Mouse (Mus musculus): ENCODE data around the gene Foxl2. TPM values are rescaled to one million over a fixed set of nuclear protein-coding genes. Genes with fewer than 3 reads are reported as not detected.

The Foxl2 gene
- total RNA-seq, 2 experiments from 2014 or later, result 0.89 to 1.1 TPM

Other genes with a start within 250 kb of the Foxl2 start
- gene Prr23a1, start 112.8 kb upstream of the Foxl2 start, total RNA-seq (2021), result not detected
- gene Prr23a2, start 98.8 kb upstream of the Foxl2 start, total RNA-seq (2021), result not detected
- not detected for gene Prr23a3, start 90.5 kb upstream of the Foxl2 start, total RNA-seq (2021)
- not detected for gene 7420426K07Rik, start 52.2 kb upstream of the Foxl2 start, total RNA-seq (2021)
- 10 to 100 TPM; 56.0 to 56.9 TPM for gene Faim, start 31.1 kb downstream of the Foxl2 start, total RNA-seq (2021)
- not detected for gene Gm1123, start 80.4 kb downstream of the Foxl2 start, total RNA-seq (2021)
- 10 to 100 TPM; 27.6 to 28.0 TPM for gene Pik3cb, start 185.3 kb downstream of the Foxl2 start, total RNA-seq (2021)